Mouse (Mus musculus): Measurements from ENCODE around the gene Tmem131l.

The Tmem131l gene

DNA sequence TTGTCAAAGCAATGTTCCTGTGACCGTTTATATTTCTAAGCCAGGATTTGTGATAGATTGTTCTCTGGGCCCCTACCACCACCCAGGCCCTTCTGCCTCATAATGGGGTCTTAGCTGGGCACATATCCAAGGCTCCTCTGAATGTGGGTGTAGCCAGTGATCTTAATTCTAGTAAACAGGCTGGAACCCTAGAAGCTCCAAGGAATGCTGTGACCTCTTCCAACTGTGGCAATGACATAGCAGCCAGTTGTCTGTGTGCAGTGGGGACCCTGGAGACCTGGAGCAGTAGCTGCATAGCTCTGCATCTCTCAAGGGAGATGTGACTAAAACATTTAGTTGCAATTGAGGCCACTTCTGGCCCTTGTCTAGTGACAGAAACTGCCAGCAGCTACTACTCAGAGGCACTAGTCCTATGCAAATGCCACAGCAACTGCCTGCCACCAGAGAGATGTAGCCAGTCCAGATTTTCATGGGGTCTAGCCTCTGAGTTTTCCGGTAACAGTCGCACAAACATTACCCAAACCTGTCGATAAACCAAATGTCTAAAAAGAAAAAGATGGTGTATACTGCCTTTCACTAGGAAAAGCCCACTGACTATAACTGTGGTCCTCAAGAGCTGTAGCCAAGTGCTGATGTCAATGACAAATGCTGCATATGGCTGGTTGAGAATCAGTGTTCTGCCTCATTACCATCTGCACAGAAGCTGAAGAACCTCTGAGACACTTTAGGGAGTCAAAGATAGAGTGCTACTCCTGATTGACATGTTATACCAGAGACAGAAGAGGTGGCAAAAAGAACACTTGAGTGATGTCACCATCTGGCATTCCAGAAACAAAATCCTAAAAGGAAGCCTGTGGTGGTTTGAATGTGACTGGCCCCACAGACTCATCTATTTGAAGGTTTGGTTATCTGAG lies 61.2 kb downstream of the Tmem131l start:
- no peak for DNase-seq (ENCODE audit: low read depth)

DNA sequence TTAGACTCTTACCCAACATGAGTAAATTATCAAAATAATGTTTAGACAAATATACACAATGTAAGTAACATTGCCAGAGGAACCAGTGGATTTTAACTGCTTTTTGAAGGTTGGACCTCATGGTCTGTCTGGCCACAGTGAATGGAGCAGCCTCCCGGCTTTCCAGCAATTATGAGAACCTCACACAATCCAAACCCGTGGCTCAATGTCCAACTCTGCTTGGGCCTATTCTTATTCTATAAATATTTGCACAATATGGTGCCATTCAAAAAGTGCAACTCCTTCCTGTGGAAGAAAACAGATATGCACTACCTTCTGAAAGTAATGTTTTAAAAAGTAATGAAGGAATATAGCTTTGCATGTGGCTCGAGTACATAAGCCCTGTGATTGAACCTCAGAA lies 62.2 kb downstream of the Tmem131l start:
- DNase-seq (ENCODE audit: low read depth): no peak

DNA sequence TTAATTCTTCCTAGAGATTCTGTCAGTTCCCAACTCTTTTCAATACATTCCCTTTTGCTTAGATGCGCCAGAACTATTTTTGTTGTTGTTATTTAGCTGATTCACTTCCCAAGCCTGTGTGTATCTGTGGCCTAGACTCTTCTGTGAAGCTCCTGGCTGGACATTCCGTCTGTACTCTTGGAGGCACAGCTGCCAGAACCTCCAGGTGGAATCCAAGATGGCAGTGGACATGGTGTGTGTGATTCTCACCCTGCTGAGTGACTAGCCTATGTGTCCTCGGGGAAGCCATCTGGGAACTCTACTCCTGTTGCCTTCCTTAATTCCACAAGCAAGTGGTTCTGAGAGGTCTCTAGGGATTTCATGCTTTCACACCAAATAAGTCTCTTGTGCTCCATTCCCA lies 63.8 kb downstream of the Tmem131l start:
- DNase-seq (ENCODE audit: low read depth): no peak

DNA sequence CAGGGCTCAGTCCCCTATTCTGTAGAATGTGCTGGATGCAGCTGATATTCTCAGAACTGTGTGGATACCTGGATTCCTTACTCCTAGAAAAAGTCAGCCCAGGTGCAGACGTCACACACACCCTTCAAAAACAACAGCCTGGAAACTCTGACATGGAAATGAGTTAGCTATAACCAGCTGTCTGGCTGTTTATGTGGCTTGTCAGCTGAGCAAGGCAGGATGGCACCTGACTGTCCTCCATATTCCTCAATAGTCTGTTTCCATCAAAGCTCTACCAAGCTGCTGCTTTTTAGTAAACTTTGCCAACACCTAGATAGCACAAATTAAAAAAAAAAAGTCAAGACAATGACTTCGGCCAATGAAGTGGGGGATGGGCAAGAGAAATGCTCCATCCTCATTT lies 66.6 kb downstream of the Tmem131l start:
- no peak for DNase-seq (ENCODE audit: low read depth)

DNA sequence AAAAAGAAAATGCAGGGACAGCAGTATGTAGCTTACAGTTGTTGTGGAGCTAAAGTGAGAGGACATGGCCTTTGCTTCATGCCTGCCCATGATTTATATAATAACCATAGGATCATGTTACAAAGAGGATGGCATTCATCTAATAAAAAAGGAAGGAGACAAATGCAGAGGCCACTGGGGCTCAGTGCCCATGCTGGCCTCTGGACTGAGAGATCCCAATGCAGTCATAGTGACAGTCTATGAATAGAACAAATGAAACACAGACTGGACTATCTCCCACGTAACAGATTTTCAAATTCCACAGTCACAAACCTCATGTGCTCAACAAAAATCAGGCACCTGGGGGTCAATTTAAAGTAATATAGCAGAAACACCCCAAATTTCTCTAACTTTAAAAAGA lies 69.3 kb downstream of the Tmem131l start:
- DNase-seq (ENCODE audit: low read depth): no peak

DNA sequence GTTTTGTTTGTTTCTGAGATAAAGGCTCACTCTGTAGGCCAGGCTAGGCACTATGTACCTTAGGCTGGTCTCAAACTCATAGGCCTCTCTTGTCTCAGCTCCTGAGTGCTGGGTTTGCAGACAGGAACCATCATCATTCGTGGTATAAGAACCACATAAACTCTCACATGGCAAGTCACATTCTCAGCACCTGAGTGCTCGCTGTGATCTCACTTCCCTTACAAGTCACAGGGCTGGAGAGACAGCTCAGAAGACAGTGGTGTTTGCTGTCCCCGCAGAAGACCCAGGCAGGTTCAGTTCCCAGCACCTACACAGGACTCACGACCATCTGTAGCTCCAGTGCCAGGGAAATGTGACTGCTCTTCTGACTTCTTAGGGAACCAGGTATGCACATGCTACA lies 70.9 kb downstream of the Tmem131l start:
- no peak for DNase-seq (ENCODE audit: low read depth)

DNA sequence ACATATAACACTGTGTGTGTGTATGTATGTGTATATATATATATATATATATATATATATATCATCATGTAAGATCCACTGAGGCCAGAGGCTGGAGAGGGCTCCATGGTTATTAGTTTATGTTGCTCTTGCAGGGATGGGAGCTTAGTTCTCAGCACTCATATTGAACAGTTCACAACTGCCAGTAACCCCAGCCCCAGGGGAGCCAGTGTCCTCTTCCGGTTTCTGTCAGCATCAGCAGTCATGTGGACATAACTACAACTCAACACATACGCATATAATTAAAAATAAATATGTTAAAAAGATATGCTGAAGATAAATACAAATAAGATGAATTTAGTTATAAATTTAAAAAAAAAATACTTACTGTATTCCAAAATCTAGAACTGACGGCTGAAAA lies 72.2 kb downstream of the Tmem131l start:
- no peak for DNase-seq (ENCODE audit: low read depth)

DNA sequence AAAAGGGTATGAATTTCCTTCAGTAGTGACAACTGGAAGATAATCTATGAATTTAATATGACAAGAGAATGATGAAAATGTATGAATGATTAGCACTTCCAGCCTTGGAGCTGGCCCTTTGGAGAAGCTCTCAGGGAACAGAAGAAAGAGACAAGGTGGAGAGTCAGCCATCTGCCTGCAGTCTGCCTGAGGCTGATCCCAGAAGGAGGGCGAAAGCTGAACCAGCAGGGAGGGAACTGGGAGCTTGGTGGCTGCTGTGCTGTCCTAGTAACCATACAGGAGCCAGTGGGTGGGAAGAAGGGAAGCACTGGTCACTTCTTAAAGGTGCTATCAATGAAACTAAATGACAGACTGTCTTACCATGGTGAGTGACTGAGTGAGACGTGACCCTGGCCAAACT lies 74.6 kb downstream of the Tmem131l start:
- DNase-seq (ENCODE audit: low read depth): no peak

DNA sequence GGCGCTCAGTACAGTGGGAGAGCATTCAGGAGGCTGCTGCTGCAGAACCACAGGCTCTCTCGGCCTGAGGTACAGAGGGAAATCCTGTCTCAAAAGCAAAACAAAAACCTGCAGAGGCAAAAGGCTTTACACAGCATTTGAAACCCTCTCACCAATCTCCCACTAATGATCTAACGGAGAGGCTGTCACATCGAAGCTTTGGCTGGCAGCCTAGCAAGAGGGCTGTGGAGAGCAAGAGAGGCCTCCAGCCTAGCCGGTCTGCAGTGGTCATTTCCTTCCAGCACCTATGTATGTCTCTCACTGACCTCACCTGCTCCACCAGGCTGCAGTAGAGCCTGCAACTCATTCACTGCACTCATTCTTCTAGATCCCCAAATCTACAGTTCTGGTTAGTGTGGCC lies 76.3 kb downstream of the Tmem131l start:
- no peak for DNase-seq (ENCODE audit: low read depth)

DNA sequence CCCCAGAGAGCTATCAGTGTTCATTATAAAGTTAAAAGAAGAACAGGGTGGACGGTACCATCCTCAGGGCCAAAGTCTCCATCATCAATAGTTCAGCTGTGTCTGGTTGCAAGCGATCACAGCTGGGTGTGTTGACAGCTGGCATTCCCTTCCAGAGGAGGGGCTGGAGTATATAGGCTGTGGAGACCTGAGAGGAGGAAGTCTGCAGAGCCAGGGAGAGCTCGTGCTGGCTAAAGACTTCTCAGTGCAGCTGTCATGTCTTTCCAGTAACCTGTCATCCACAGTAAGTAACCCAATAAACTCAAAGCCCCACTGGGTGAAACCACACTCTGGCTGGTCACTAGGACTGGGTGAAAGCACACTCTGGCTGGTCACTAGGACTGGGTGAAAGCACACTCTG lies 77.4 kb downstream of the Tmem131l start:
- DNase-seq (ENCODE audit: low read depth): no peak

DNA sequence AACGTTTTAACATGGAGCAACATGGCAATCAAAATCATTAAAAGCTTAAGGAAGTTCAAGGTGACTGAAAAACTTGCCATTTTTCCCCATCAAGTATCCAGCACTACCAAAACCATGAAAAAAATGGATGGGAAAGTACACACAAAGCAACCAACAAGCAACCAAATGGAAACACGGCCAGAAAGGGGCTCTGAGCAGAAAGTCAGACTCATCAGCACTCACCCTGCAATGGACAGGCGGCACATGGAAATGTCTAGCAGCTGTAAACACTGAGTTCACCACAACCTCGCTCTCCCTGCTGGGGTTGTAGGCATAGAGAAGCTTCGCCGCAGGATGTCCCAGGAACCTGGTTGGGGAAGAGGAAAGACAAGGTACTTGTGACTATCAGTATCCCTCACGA lies 77.9 kb downstream of the Tmem131l start:
- DNase-seq (ENCODE audit: low read depth): peak; percentile 54

DNA sequence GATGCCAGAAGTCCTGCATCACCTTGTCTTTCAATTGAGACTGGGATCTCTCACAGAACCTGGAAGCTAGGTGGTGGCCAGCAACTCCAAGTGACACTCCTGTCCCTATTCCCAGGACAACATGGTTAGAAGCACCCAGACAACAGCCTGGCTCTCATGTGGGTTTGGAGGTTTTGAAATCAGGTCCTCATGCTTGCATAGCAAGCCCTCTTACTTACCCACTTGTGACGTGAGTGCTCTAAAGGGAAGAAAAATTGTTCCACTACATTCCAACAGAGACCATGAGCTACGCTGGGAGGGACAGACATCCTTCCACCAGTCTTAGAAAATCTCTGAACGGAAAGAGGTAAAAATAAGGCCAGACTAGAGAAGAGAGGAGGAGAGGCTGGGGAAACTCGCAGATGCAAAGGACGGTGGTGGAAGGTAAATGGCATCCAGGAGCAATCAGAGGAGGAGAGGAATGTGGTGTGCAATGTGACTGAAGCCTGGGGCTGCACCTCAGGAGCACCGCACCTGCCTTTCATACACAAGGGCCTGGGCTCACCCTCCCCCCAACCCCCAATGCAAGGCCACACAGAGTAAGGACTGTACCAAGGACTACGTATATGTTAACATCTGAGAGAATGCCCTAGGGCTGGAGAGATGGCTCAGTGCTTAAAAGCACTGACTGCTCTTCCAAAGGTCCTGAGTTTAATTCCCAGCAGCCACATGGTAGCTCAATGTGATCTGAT lies 80.9 kb downstream of the Tmem131l start:
- DNase-seq (ENCODE audit: low read depth): no peak

DNA sequence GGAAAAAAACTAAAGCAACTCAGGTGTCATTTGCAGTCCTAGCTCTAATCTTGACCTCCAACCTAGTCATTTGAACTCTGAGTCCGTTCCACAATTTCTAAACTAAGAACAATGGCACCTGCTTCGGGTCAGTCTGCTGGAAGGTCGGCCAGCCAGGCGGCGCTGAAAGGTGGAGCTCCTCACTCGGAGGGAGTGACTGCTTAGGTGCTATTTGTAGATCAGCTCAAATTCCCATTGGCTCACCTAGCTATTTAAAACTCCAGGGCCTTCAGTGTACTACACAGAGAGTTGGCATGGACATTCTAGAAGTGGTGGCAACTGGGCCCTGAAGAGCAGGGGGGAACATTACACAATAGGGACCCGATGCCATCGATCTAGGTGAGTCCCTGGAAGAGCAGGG lies 86.1 kb downstream of the Tmem131l start:
- no peak for DNase-seq (ENCODE audit: low read depth)

DNA sequence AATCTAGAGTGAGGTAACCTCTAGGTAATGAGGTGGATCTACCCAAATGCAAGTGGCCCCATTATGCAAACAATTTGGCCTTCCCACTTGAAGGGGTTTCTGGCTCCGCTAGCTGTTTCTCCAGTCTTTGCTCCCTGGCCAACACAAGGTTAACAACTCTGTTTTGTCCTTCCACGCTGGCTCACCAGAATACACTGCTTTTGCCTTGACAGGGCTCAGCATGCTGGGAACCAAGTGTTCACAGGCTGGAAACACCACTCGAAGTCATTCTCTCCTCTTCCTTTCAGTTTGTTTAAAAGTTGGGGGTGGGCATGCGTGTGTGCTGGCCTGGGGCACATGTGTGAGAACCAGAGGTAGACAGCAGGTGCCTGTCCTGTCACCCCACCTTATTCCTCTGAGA lies 91.2 kb downstream of the Tmem131l start:
- DNase-seq (ENCODE audit: low read depth): no peak

DNA sequence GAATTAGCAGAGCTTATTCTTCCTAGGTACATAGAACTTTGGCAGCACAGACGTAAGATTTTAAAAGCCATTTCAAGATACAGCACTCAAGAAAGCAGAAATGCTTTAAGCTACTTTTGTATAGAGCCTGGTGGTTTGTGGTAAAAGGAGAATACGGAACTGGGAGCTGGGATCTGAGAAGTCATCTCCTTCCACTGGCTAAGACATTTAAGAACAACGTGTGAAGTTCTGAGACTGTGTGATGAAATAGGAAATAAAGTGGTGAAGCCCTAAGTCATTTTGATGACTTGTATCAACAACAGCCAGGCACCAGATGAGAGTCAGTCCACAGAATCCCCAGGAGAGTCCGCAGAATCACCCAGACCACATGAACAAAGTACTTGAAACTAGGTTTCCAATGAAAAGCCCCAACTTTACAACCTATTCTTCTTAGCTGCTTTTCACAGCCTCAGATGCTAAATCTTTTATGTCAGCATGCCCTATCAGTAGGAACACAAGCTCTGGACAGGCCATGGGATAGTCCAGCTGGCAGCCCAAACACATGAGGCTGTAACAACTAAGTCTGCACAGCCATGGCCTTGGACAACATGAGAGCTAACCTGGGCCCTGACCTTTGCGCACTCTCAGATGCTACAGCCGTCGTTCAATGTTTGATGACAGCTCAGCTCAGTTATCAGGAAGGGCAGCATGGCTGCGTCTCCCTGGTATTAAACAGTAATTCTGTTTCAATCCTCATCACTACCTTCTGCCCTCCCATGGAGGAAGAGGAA lies 92.3 kb downstream of the Tmem131l start:
- DNase-seq (ENCODE audit: low read depth): no peak

DNA sequence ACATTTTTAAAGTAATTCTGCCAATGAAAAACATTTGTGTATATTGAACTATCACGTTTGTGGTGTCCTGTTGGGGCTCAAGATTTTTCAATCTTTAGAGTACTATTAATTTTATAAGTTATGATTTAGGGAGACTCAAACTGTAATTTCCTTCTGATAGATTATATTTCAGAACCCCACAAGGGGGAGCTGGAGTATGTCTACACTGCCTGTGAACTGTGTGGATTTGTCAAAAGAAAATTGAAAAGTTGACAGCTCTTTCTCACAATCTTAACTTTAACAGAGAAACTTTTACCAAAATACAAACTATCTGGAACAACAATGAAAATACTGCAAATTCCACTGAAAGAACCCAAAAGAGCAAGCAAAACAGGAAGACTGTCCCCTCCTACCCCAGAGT lies 93.1 kb downstream of the Tmem131l start:
- peak; percentile 73 for DNase-seq (ENCODE audit: low read depth)

DNA sequence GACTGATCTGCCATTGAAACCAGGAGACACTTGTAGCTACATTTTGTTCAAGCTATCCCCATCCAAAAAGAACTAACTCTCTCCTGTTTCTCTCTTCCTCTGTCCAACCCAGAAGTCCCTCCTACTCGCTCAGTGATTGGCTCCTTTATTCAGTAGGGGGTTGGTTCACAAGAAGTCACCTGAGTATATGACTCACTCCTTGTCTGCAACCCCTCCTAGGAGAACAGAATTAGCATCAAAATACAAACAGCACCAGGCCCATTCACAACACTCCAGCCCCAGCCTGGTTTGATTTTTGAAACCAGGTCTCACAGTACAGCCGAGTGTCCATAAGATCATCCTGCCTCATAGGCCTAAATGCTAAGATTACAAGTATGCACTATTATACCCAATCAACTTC lies 96.3 kb downstream of the Tmem131l start:
- peak; percentile 50 for DNase-seq (ENCODE audit: low read depth)

DNA sequence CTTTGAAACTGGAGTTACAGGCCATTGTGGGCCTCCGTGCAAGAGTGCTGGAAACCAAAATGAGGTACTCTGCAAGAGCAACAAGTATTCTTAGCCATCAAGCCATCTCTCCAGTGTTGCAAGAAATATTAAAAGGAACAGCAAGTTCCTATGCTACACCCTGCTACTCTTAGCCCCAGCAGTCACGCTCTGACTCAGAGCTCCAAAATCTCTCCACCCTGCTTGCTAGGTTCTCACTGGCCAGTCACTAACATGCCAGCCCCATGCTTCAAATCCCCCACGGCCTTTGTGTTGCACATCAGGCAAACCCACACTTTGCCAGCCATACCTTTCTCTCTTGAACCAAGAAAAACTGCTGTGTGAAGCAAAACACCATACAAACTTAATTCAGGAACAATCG lies 96.8 kb downstream of the Tmem131l start:
- DNase-seq (ENCODE audit: low read depth): peak; percentile 64

DNA sequence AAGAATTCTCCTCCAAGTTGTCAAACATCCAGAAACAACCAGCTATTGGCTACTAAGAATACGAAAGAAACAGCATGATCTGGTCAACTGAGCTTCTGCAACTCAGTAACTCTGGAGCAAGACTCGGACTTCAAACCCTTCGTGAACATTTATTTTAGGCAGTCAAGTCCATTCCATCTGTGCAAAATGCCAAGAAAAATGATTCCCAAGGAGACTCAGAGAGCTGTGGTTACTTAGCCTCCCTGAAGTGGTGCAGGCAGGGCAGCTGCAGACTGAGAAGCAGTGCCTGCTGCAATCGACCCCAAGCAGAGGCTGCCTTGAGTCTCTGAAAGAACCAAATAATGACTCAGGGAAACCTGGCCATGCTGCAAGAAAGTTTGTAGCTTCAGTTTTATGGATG lies 98.1 kb downstream of the Tmem131l start:
- peak; percentile 80 for DNase-seq (ENCODE audit: low read depth)

DNA sequence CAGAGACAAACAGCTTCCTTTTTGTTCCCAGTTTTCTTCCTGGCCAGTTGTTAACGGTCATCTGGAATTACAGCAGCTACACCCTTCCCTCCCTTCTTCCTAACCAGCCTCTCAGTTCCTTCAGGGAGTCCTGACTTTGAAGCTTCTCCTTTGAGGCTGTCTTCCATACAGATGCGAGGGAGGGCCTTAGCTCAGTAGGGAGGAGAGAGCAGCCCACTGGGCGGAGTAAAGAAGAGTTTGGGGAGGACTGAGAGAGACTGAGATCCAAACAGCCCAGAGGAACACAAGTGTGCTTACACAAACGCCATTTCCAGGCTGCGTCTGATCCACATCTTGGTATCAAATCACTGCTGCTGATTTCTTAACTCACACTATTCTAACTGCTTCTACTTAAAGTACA lies 101.1 kb downstream of the Tmem131l start:
- DNase-seq (ENCODE audit: low read depth): no peak

DNA sequence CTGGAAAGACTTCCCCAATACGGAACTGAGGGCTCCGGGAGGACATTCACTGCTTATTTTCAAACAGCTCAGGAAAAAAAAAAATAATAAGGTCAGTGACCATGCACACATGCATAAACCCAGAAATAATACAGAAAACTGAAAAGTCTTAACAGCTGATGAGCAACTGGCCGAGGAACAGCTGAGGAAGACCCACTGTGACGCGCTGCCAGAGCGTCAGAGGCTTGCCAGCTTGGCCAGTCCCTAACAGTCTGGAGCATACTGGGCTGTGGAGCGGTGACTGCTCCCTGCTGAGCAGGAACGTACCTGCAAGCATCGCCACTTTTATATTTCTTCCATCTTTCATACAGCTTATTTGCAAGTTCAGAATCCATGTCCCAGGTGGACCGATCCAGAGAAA lies 105.5 kb downstream of the Tmem131l start:
- DNase-seq (ENCODE audit: low read depth): no peak

DNA sequence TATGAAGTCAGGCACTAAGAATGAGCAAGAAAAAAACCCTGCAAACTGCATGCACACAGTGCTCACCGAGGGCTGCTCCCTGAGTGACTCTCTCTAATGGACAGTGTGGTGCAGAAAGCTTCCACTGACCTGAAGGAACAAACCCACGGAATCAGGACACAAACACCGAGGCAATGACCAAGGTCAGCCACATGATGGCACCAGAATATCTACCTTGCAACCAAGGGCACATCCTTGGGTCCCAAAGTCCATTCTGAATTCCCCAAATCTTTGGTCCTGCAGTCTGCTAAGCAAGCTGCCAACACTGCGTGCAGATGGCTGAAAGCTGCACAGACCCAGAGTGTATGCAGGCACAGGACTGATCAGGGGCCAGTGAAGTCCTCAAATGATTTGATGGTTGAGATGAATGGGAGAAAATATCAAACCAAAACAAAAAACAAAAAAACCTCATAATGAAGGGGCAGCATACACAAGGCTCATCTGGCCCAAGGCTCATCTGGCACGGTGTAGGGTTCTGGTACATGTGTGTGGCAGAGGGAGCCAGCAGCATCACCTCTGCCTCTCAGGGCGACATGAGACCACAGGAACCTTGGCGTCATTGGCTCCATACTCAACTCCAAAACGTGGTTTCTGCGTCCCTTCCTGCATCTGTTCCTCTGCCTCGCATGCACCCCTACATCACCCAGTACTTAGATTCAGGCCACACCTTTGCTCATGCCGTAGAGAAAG lies 124.0 kb downstream of the Tmem131l start:
- peak; percentile 84 for DNase-seq (ENCODE audit: low read depth)
